Mouse (Mus musculus) right cerebral cortex, postnatal 10 days (tissue): Measurements from ENCODE around the gene Trim17.

ENCODE experiments used
- DNase-seq, 2 experiments: peaks; one replicate each; pipeline ENCODE4 v3.0.0; 2021; ENCODE audit warnings: low spot score in 2 of 2

Trim17 gene

DNA sequence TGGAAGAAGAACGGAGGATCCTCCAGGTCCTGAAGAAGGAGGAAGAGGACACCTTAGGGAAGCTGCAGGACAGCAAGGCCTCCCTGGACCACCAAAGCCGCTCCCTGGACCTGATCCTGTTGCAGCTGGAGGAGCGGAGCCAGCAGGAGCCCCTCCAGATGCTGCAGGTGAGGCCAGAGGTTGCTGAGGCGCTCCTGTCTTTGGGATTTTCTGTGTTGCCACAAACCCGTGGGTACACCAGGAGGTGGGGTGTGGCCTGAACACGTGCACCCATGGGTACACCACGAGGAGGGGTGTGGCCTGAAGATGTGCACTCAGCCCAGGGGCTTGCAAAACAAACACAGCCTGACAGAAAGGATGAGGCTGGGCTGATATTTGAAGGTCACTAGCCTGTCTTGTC is 14.1 kb downstream of the Trim17 start:
- no peak for DNase-seq

DNA sequence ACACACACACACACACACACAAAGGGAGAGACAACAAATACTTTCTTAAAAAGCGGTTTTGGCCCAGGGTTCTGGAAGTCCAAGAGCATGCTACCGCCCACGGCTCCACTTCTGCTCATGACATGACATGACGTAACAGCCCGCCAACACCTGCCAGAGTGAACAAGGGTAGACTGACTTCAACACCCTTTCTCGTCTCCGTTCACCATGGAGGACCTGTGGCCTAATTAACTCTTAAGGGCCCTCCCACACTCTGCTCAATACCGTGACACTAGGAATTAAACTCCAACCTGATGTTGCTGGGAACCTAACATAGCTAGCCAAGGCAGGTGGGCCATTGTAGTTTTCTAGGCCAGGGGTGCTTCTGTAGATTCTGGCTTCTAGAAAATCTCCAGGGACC is 14.5 kb downstream of the Trim17 start:
- DNase-seq: no peak

DNA sequence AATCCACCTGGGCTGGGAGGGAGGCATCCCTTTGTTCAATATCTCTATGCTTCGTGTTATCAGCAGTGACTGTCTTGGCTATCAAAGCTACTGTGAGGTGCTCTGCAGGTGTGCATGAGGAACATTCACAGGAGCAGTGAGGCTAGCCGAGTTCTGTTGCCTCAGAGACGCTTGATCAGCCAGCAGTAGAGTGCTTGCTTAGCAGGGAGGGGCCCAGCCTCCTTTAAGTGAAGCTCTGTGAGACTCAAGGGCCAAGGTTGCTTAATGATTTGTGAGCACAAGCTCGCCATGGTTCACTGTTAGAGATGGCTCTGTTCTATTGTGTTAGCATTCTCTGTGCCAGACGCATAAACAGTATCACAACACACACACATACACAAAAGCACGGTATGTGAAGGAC is 15.2 kb downstream of the Trim17 start:
- no peak for DNase-seq

DNA sequence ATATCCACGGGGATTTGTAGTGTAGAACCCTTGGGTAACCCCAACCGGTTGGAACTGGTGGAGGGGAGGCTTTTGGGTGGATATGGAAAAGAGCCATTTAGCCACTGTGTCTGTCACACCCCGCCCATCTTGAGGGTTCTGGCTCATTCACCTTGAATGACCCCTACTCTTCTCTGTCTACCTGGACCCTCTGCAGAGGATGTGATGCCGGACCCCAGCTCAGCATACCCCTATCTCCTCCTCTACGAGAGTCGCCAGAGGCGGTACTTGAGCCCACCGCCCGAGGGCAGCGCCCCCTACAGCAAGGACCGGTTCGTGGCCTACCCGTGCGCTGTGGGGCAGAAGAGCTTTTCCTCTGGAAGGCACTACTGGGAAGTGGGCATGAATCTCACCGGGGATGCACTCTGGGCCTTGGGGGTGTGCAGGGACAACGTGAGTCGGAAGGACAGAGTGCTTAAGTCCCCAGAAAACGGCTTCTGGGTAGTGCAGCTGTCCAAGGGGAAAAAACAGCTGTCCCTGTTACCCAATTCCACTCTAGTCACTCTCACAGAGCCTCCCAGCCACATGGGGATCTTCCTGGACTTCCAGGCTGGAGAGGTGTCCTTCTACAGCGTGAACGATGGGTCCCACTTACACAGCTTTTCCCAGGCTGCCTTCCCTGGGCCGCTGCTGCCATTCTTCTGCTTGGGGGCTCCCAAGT is 16.5 kb downstream of the Trim17 start:
- DNase-seq: no peak

DNA sequence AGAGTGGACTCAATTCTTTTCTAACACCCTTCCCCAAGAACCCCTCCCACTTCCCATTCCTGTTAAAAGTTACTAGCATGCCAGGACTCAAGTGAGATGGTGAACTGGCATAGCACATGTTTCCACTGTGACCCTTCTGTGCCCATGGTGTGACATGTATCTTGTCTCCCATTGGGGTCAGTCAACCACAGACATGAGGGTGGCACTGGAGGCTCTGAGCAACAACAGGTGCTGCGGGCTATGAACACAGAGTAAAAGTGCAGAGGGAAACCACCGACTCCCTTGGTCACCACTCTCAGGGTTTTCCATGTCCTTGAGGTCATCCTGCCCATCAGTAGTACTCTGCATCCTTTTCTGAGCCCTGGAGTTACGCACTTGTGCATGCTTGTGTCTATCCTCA is 17.3 kb downstream of the Trim17 start:
- DNase-seq: no peak

DNA sequence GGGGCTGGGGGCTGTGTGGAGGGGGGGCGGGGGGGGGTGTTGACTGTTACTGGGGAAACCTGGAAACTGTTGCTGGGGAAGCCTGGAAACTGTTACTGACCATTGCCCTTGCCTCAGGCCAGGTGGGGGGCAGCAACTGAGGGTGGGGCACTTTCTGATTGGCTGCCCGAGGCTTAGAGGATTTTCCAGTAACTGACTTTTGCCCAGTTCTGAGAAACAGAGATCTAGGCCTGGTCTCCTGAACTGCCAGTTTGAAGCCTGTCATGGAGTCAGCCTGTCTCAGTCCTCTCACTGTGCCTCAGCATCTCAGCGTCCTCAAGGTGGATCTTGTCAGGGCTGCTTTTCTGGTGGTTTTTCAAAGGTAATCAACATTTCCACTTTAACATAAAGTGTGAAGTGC is 19.9 kb downstream of the Trim17 start:
- no peak for DNase-seq

DNA sequence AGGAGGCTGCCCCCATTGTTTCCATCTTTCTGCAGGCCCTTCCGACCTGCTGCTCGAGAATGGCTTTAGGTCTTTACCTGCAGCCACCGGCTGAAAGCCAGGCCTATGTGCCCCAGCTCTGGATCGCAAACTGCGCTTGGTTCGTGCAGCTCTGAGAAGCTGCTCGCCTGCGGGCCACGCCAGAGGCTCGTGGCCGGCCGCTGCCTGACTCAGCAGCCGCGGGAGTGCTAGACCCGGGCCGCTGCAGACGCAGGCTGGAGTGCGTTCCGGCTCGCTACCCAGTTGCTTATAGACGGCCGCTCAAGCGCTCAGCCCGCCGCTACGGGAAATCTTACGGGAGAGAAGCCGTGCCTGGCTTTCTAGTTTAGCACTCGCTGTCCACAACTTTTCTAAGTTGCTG is 22.7 kb downstream of the Trim17 start:
- no peak for DNase-seq

DNA sequence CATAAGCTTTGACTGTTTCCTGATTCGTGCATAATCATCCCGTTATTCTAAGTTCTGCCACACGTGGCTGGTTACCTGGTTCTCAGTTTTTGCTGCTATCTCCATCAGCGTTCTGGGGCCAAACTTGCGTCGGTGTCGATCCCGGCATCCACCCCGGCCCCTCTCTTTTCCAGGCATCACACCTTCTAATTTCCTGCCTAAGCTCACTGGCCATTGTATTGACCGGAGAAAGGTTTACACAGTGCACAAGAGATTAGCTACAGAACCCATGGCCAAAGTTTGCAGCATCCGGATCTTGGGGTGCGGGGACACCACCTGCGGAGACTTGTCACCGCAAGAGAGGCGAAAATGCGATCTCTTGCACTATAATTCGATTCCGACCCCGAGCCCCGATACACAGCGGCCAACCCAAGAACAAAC is 23.1 kb downstream of the Trim17 start:
- DNase-seq: no peak

DNA sequence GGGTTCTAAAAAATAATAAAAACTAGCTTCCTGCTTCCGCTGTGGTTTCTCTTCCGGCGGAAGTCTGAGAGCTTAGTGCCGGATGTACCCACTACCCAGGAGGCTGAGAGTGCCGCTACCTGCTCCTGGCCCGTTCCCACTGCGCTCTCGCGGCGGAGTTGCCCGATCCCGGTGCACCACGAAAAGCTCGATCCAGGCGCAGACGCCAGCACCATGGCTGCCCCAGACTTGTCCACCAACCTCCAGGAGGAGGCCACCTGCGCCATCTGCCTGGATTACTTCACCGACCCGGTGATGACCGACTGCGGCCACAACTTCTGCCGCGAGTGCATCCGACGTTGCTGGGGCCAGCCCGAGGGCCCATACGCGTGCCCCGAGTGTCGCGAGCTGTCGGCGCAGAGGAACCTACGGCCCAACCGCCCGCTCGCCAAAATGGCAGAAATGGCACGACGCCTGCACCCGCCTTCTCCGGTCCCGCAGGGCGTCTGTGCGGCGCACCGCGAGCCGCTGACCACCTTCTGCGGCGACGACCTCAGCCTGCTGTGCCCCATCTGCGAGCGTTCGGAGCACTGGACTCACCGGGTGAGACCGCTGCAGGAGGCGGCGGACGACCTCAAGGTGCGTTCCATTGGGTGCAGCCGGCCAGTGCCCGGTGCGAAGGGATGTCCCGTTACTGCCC is 23.7 kb downstream of the Trim17 start, which contains the start of gene Trim11:
TSS of gene Trim11 (plus strand) at position 67 of the 679 bp plus-strand sequence.
- peak; percentile 74 to 77 for DNase-seq

DNA sequence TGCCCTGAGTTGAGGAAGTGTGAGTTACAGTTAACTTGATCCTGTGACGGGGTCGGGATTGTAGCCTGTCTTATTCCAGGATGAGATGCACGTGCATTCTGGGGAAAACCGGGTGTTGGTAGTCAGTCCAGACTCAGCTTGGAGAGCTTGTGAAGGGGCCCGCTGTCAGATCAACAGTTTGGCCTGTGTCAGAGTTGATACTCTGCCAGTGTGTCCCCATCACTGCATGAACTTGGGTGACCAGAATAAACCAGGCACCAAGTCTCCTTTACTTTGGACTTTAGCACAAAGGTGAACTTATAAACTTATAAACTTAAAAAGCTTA is 24.2 kb downstream of the Trim17 start:
- DNase-seq: no peak

DNA sequence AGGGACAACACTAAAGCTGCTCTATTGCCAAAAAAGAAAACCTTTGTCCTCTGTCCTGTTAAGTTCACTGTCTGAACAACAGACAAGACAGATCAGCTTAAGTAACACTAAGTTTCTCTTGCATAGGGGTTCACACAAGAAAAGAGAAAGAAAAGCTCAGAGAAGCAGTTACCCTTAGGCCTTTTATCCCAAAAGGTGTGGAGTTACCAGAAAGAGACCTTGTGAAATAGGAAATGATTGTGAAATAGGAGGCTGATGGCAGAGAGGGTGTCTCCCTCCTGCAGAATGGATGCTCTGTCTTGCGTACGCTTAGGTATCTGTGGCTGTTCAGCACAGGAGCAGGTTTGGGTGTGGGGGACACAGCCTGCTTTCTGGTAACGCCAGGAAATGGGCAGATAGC is 24.7 kb downstream of the Trim17 start:
- DNase-seq: no peak

DNA sequence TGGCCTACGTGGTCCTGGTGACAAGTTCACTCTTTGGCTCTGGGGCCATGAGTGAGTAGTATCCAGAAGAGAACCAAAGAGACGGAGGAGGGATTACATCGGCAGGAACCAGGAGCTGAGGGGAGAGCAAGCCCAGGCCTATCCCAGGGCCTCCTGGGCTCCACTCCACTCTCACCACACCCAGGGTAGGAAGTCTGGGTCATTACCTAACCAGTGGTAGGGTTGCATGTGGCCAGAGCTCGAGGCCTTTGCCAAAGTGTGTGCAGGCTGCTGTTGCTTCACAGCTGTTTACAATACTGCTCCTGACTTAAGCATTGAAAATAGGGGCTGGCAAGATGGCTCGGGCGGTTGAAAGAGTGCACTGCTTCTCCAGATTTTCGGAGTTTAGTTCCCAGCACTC is 25.2 kb downstream of the Trim17 start:
- no peak for DNase-seq

DNA sequence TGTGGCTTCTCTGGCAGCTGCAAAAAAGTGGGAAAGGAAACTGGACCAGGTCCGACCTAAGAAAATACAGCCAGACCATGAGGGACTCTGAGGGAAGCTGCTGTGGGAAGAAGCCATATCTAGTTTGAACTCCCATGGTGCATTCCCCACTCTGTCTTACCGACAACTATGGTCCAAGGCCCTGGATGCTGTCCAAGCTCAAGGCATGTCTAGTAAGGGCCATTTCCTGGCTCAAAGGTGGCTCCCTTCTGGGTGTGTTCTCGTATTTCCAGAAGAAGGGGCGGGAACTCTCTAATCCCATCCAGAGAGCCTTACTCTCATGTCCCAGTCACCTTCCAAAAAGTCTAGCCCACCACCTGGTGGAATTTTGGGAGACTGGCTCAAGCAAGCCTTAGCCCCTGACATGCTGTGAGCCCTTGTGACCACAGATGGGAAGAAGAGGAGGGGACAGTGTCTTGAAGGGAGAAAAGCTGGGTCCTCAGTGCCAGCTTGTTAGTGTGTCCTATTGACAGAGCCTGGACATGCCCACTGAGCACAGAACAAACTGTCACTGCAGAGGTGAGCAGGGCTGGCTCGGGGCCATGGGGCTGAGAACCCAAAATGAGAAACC is 26.0 kb downstream of the Trim17 start:
- DNase-seq: no peak

DNA sequence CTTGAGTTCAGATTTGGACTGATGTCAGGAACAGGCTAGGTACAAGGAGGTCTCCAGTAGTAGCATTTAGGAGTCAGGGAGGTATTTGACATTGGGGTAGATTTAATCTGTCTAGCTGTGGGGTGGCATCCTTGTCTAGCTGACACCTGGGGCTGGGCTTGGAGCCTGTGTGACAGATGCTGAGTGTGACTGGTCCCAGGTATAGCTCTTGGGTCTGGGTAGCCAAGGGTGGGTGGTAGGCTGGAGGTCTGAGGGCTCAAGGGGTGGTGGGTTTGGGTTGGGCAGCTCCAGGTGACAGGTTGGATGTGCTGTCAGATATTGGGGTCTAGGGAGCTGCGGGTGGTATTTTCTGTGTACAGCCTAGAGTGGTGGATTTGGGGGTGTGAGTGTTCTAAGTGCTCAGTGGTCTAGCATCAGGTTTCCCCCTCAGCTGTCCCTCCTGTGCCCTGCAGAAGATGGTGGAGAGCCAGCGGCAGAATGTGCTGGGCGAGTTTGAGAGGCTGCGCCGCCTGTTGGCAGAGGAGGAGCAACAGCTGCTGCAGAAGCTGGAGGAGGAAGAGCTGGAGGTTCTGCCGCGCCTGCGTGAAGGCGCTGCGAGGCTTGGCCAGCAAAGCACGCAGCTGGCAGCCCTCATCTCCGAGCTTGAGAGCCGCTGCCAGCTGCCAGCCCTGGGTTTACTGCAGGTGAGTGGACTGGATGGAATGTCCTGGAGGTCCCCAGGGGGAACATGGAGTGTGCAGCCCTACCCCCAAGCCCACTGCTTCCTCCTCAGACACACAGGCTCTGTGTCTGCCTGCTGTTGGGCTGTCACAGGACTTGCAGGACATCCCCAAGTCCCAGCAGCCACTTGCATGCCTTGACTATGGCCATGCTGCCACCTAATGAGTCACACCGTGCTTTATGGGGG is 27.3 kb downstream of the Trim17 start:
- DNase-seq: peak; percentile 85 to 87

DNA sequence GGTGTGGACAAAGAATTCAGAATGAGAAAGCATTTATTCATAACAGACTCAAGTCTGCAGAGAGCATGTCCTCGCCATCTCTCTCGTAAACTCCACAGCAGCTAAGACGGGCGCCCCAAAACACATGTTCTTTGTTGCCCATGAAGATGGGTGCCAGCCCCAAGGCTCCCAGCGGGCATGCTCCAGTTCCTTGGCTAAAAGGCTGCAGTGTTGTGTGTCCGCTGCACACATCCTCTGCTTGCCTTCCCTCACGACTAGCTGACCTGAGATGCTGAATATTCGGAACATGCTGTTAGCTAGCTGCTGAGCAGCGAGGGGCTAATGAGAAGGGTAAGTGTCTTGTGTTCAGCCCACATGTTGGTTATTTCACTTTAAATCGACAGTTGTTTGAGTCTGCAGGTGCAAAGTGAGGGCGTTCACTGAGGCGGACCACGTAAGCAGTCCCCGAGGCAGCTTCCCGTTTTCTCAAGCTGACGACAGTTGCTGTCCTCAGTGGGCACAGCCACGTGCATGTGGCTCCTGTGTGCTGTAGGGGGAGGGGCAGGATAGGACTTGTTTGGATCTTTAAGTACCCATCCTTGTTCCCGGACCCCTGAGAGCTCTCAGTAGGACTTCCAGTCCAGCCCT is 28.1 kb downstream of the Trim17 start:
- DNase-seq: no peak

DNA sequence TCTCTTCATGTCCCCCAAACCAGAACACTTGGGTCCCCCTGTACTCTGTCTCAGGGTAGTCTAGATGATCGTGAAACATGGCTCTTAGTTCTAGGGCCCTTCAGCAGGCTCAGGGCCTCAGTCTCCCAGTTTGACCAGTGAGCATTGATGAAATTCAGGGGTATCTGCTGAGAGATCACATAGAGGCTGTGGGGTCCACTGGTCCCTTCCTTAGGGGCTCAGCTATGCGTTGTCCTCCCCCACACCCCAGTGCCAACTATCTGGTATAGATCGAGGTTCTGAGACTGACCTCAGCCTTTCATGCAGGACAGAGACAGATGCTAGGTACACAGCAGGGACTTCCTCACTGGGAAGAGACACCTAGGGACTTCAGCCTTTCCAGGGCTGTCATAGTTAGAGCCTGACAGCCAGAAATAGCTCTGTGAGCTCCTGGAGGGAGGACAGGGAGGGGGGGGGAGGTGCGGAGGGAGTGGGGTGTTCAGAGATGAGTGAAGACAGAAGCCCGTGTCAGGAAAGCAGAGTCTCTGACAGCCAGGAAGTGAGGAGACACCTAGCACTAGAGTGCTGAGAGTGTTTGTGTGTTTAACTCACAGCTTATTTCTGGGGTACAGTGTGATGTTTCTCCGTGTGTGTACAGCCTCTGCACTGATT is 29.3 kb downstream of the Trim17 start:
- DNase-seq: no peak

DNA sequence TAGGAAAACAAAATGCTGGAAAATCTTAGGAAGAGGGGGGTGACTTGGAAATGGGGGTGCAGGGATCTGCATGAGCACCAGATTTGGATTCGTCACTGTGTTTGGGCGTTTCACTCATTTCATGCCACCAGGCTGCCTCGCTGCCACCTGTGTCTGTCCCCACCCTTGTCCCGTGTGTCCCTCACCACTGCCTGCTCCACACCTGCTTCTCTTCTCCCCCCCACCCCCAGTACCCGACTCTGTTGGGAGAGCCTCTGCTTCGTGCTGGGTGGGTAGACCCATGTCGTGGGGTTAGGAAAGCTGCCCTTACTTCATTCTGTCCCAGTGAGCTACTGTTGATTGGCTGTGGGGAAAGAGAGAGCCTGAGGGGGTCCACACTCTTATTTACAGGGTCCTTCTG is 30.2 kb downstream of the Trim17 start:
- DNase-seq: no peak

DNA sequence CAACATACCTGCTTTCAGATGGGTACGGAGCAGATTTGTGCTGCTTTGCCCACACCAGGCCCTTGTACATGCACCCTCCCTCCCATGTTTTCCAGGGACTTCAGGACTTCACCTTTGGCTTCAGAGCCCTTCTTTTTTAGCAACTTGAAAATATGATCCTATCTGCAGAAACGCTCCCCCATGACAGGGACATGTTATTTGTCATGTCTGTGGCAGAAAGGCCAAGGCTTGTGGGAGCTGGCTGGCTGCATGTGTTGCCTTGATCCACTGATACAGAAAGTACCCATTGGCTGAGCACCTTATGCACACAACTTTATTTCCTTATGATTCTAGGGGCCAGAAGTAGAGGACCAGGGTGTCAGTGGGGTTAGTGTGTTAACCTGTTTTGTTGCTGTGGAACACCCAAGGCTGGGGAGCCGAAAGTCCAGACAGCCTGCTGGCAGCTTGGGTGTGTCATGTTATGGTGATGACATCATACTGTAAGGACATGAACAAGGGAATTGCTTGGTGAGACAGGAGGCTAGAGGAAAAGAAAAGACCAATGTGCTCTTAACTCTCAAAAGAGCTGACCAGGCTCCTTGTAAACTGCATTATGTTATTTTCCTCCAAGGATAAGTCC is 30.9 kb downstream of the Trim17 start:
- DNase-seq: no peak

DNA sequence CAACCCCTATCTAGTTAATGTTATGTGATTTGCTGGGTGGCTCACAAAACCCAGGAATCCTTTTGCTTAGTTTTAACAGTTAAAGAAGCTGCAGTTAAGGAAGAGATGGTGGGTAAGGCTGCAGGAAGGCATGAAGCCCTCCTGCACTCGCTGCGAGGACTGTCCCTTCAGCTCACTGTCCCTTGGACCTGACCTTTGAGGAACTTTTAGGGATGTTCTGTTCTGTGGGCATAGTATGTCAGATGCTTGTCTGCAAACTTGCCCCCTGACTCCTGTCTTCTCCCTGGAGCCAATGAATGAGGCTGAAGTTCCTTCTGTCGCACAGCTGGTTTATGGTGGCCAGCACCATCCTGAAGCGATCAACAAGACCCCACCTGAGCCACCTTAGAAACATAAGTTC is 34.7 kb downstream of the Trim17 start:
- DNase-seq: no peak

DNA sequence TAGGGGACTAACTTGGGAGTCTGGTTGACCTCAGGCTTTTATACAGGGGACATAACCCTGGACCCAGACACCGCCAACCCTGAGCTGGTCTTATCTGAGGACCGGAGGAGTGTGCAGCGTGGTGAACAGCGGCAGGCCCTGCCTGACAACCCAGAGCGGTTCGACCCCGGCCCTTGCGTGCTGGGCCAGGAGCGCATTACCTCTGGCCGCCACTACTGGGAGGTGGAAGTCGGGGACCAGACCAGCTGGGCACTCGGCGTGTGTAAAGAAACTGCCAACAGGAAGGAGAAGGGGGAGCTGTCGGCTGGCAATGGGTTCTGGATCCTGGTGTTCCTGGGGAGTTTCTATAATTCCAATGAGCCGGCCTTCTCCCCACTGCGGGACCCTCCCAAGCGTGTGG is 35.7 kb downstream of the Trim17 start:
- no peak for DNase-seq

DNA sequence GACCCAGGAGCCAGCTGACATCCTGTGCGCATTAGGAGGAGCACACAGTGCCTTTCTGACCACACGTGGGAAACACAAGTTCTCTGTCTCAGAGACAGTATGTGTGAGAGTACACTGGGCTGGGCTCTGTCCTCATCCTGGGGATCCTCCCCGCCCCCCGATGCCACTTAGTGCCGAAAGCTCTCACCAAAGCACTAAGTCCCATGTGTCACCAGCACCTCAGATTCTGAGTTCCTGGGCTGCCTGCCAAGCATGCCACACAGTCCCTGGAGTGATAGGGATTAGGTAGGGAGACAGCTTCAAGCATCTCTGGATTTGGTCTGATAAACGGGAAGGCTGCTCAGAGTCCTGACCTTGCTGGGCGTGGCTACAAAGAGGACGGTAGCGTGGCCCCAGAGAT is 36.3 kb downstream of the Trim17 start:
- DNase-seq: peak in 1 of 2 experiments; percentile 44
